Mouse (Mus musculus): ENCODE data around the gene Tom1l2.

DNA sequence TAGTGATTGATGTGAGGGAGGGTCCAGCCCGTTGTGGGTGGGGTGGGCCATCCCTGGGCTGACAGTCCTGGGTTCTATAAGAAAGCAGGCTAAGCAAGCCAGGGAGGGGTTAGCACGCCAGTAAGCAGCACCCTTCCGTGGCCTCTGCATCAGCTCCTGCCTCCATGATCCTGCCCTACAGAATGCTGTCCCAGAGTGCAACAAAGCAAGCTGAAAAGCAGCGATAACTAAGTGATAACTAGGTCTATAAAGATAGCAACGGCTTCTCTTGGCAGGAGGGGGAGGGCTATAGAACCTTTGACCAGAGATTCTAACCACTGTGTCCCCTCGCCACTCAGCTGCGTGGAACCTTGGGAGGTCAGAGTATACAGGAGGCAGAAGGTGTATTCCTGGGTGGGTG, 135.2 kb downstream of the Tom1l2 start:
- no peak for TF ChIP-seq CTCF (conservative IDR thresholded peaks at IDR 0.05 in 1 of 2, IDR thresholded peaks at IDR 0.05 in 1 of 2; ENCODE audit: low read depth in 2 of 2, low read length in 2 of 2)
- TF ChIP-seq POLR2A (IDR thresholded peaks at IDR 0.05; ENCODE audit: low read depth, low read length) = no peak
- no peak for TF ChIP-seq ZC3H11A (IDR thresholded peaks at IDR 0.05; ENCODE audit: low read depth, low read length)
- no peak for TF ChIP-seq SIN3A (IDR thresholded peaks at IDR 0.05; ENCODE audit: low read length)
- TF ChIP-seq JUN (IDR thresholded peaks at IDR 0.05; ENCODE audit: insufficient read depth, low read depth, low read length) = no peak
- TF ChIP-seq JUND (conservative IDR thresholded peaks at IDR 0.05; ENCODE audit: low read depth, low read length) = no peak
- TF ChIP-seq EP300 (IDR thresholded peaks at IDR 0.05; ENCODE audit: low read length) = no peak
- TF ChIP-seq ELF1 (IDR thresholded peaks at IDR 0.05; ENCODE audit: low read depth, low read length) = no peak
- TF ChIP-seq MAX (IDR thresholded peaks at IDR 0.05; ENCODE audit: low read length) = no peak
- no peak for TF ChIP-seq SMC3 (IDR thresholded peaks at IDR 0.05; ENCODE audit: low read depth, low read length)
